Comparison of ENCODE assay signal across 9 mouse cellular contexts in the genomic region with DNA sequence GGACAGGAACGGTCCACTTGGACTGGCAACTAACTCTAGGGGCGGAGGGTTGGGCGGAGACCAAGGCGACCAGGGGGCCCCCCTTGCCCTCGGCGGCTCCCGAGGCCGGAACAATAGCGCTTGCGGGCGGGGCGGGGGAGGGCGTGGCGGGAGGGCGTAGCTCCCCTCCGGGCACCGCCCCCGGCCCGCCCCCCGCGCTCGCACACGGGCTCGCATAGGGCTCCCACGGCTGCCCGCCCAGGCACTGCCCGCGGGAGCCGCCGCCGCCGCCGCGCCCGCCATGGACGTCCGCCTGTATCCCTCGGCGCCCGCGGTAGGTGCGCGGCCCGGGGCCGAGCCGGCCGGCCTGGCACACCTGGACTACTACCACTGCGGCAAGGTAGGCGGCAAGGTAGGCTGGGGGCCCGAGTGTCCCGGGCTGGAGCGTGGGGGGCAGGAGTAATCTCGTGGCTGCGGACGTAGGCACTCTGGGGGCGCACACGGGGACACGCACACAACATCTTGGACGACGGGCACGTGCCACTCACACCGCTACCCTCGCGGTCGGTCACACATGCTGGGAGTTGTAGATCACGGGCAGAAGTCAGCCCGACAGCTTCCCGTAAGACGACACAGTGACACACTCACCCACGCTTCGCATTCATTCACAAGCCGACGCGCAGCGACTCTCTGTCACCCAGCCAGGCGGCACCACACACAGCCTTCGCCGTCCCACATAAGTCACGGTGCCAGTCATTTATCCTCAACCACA. TPM values are rescaled to one million over a fixed set of nuclear protein-coding genes. Genes with fewer than 3 reads are reported as not detected.
DNase-seq lines count a peak whose midpoint lies in the region; ATAC-seq lines count a peak whose summit lies in the region.
"Had no signal": no experiment of that assay in that cellular context is flagged by ENCODE, and none has a peak within 500 bp of the region (broad histone marks: within the 10 kb centered on the region; RNA-seq: fewer than 3 reads in every experiment).

A gene (plus strand): TSS at position 242 of the 751 bp plus-strand sequence.

- ATAC-seq in heart, embryonic 12.5 days (ENCODE audit: insufficient number of reproducible peaks, low FRiP score): peak; percentile 89
- ATAC-seq in kidney, embryonic 16.5 days (ENCODE audit: low FRiP score, low TSS enrichment): peak; percentile 89
- peak; percentile 86 for ATAC-seq in limb, embryonic 13.5 days (ENCODE audit: low FRiP score, low read depth)
- ATAC-seq in midbrain, embryonic 12.5 days (ENCODE audit: low FRiP score, low read depth): peak; percentile 86
- ATAC-seq: Patski had no signal

- H3K27me3 ChIP-seq in heart, embryonic 12.5 days (replicated peaks): peaks cover 32% of the 10 kb centered on the region
- H3K27me3 ChIP-seq in kidney, embryonic 16.5 days (ENCODE audit: insufficient read depth, low read length): peaks cover 66% of the 10 kb centered on the region
- H3K27me3 ChIP-seq in limb, embryonic 13.5 days: peaks cover 75% of the 10 kb centered on the region
- peaks cover 33% of the 10 kb centered on the region; the same call in 1 of the 2 replicates for H3K27me3 ChIP-seq in midbrain, embryonic 12.5 days

- no peaks in the 10 kb centered on the region for H3K36me3 ChIP-seq in heart, embryonic 12.5 days
- H3K36me3 ChIP-seq in kidney, embryonic 16.5 days (ENCODE audit: insufficient read depth, low read length): no peaks in the 10 kb centered on the region
- H3K36me3 ChIP-seq in limb, embryonic 13.5 days: no peaks in the 10 kb centered on the region
- H3K36me3 ChIP-seq in midbrain, embryonic 12.5 days: no peaks in the 10 kb centered on the region

- no peaks in the 10 kb centered on the region for H3K9me3 ChIP-seq in heart, embryonic 12.5 days (replicated peaks)
- H3K9me3 ChIP-seq in kidney, embryonic 16.5 days (ENCODE audit: low read length): peaks cover 12% of the 10 kb centered on the region; the same call in 1 of the 2 replicates
- peaks cover 16% of the 10 kb centered on the region for H3K9me3 ChIP-seq in limb, embryonic 13.5 days
- peaks cover 8% of the 10 kb centered on the region; the same call in 1 of the 2 replicates for H3K9me3 ChIP-seq in midbrain, embryonic 12.5 days

- peak within 1 kb of the TSS; percentile 44; the same call in 1 of the 2 replicates for H3K27ac ChIP-seq in heart, embryonic 12.5 days (ENCODE audit: poor library complexity, severe bottlenecking)
- H3K27ac ChIP-seq in kidney, embryonic 16.5 days (ENCODE audit: low read length): no peak within 1 kb of the TSS
- no peak within 1 kb of the TSS for H3K27ac ChIP-seq in limb, embryonic 13.5 days
- H3K27ac ChIP-seq in midbrain, embryonic 12.5 days (replicated peaks): peak within 1 kb of the TSS; percentile 85

- intact Hi-C loops in gastrocnemius, postnatal 14 days (cut with DNase I; ENCODE audit: low total_unique reads): no loop called here

- H3K4me3 ChIP-seq in heart, embryonic 12.5 days: peak within 1 kb of the TSS; percentile 60
- H3K4me3 ChIP-seq in kidney, embryonic 16.5 days (ENCODE audit: low read length): peak within 1 kb of the TSS; percentile 52
- H3K4me3 ChIP-seq in limb, embryonic 13.5 days: peak within 1 kb of the TSS; percentile 54
- H3K4me3 ChIP-seq in midbrain, embryonic 12.5 days: peak within 1 kb of the TSS; percentile 73

- H3K9ac ChIP-seq in heart, embryonic 12.5 days: peak within 1 kb of the TSS; percentile 69
- peak within 1 kb of the TSS; percentile 46 for H3K9ac ChIP-seq in kidney, embryonic 16.5 days (replicated peaks; ENCODE audit: low read length)
- H3K9ac ChIP-seq in limb, embryonic 13.5 days: peak within 1 kb of the TSS; percentile 64
- H3K9ac ChIP-seq in midbrain, embryonic 12.5 days (replicated peaks): peak within 1 kb of the TSS; percentile 83

- H3K4me1 ChIP-seq in heart, embryonic 12.5 days (replicated peaks): peaks cover 29% of the 10 kb centered on the region
- peaks cover 25% of the 10 kb centered on the region for H3K4me1 ChIP-seq in kidney, embryonic 16.5 days (ENCODE audit: insufficient read depth, low read length)
- peaks cover 33% of the 10 kb centered on the region for H3K4me1 ChIP-seq in limb, embryonic 13.5 days
- peaks cover 42% of the 10 kb centered on the region for H3K4me1 ChIP-seq in midbrain, embryonic 12.5 days

- peak; percentile 20 for DNase-seq in gastrocnemius, postnatal 14 days
- no peak for DNase-seq in gastrocnemius, adult 18-20 months (ENCODE audit: low spot score)
- DNase-seq in embryo, embryonic 9.5 days (ENCODE audit: extremely low spot score): peak; percentile 79
- DNase-seq in telencephalon, adult 2 months (ENCODE audit: low read depth, low spot score): peak; percentile 65

- H3K4me2 ChIP-seq in heart, embryonic 12.5 days: peak within 1 kb of the TSS; percentile 95
- peak within 1 kb of the TSS; percentile 82 for H3K4me2 ChIP-seq in kidney, embryonic 16.5 days (replicated peaks; ENCODE audit: low read depth, low read length)
- H3K4me2 ChIP-seq in limb, embryonic 13.5 days (replicated peaks): peak within 1 kb of the TSS; percentile 90
- peak within 1 kb of the TSS; percentile 84 for H3K4me2 ChIP-seq in midbrain, embryonic 12.5 days (replicated peaks)

- under 1% methylated on average over 68 of the region's 79 CpGs for WGBS in heart, embryonic 12.5 days
- under 1% methylated on average over 75 of the region's 79 CpGs for WGBS in kidney, embryonic 16.5 days
- WGBS in limb, embryonic 13.5 days: under 1% methylated on average over 64 of the region's 79 CpGs
- WGBS in midbrain, embryonic 12.5 days: under 1% methylated on average over 56 of the region's 79 CpGs

RNA-seq across cellular contexts. Expression of the gene that starts here (rescaled TPM):
- total RNA-seq in gastrocnemius, postnatal 14 days (2021): under 1 TPM; 0.29 to 0.45 TPM
- under 1 TPM; 0.09 to 0.26 TPM for total RNA-seq in gastrocnemius, adult 18-20 months (2021)
- polyA plus RNA-seq in heart, embryonic 12.5 days (2016; fragmentation: Nextera tagmentation; extraction: Ambion mirVana): 2.4 and 3.0 TPM in 2 replicates
- polyA plus RNA-seq in kidney, embryonic 16.5 days (2015; fragmentation: Nextera tagmentation; extraction: Ambion mirVana): 1.8 and 2.0 TPM in 2 replicates
- 3.5 and 4.5 TPM in 2 replicates for polyA plus RNA-seq in limb, embryonic 13.5 days (2015; fragmentation: Nextera tagmentation; extraction: Ambion mirVana)
- polyA plus RNA-seq in midbrain, embryonic 12.5 days (2016; fragmentation: Nextera tagmentation; extraction: Ambion mirVana): 38.1 and 39.4 TPM in 2 replicates
- polyA plus RNA-seq: Patski had no signal

Comparison
In these comparisons a context has a peak if more than half of its experiments do, and no peak if none do; other contexts are left out.
1. Peak in DNase-seq in gastrocnemius, postnatal 14 days; RNA of the gene not detected or under 1 TPM.
2. H3K27ac ChIP-seq: peak in heart, embryonic 12.5 days (single experiment) and midbrain, embryonic 12.5 days (single experiment); none in kidney, embryonic 16.5 days (single experiment) and limb, embryonic 13.5 days (single experiment).
3. Peak in every context shown above with its lines, with median percentiles within 50 percentile points of each other: ATAC-seq, H3K4me2 ChIP-seq, H3K4me3 ChIP-seq and H3K9ac ChIP-seq.